Mouse (Mus musculus): ENCODE measurements around the gene Fmnl1. TPM values are rescaled to one million over a fixed set of nuclear protein-coding genes. Genes with fewer than 3 reads are reported as not detected.

Gene Fmnl1
- polyA plus RNA-seq, 1 experiment from 2014 or later, result 1.5 TPM

DNA sequence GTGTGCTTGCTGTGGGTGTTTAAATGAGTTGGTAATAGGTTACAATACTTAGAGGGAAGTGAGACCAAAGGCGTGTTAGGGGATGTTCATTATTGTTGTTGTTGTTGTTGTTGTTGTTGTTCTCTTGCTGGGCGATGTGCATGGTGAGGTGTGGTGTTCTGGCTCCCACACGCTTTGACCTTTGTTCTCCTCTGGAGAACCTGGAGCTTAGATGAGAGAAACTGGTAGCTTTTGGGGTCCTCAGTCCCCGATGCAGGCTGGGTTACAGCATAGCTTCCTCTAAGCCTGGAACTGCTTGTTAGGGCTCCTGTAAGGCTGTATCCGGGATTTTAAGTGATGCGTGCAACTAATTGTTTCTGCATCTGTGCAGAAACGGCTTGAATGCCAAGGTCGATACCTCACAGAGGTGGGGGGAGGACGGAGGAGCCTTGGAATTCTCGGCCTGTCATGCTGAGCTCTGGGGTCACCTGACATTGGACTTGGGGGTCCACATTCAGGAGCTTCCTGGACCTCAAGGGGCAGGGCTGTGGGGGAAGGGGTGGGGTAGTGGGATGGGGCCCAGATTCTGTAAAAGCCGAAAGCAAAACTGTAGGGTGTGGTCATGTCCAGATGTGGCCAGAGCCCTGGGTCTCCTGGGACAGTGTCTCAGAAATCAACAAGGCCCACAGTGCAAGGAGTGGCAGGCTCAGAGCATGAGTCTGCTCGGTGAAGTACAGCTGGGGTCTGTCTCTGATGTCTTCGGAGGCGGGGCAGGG lies 5.0 kb downstream of the Fmnl1 start:
- Histone ChIP-seq H3K9me3 (replicated peaks) (no peaks in the 10 kb centered on the region), H3K27ac (no peak overlapping the region), H3K4me3 (no peak overlapping the region), H3K27me3 (peaks cover 12% of the 10 kb centered on the region), H3K9ac (no peak overlapping the region), H3K4me1 (replicated peaks) (peaks cover 42% of the 10 kb centered on the region), H3K4me2 (no peak overlapping the region), H3K36me3 (no peaks in the 10 kb centered on the region)
- WGBS, result 69% methylated on average over 14 of the region's 14 CpGs
- ATAC-seq (replicated peaks; ENCODE audit: insufficient number of reproducible peaks, insufficient read depth, low FRiP score, low read depth), result no peak

- Histone ChIP-seq H3K9me3 (replicated peaks) (no peaks in the 10 kb centered on the region), H3K4me1 (replicated peaks) (peaks cover 37% of the 10 kb centered on the region), H3K27me3 (peaks cover 6% of the 10 kb centered on the region), H3K9ac (no peak overlapping the region), H3K36me3 (no peaks in the 10 kb centered on the region), H3K4me2 (no peak overlapping the region), H3K27ac (0 out of 2 replicates have a peak overlapping the region, but pooled peaks have one; percentile 68), H3K4me3 (no peak overlapping the region)
- no peak for ATAC-seq (replicated peaks; ENCODE audit: insufficient number of reproducible peaks, insufficient read depth, low FRiP score, low read depth)
- WGBS, result 90% methylated on average over 1 of the region's 1 CpGs
Observed at GRCm38 (mm10) chr11:103176510-103176909, 5.6 kb downstream of the Fmnl1 start.

DNA sequence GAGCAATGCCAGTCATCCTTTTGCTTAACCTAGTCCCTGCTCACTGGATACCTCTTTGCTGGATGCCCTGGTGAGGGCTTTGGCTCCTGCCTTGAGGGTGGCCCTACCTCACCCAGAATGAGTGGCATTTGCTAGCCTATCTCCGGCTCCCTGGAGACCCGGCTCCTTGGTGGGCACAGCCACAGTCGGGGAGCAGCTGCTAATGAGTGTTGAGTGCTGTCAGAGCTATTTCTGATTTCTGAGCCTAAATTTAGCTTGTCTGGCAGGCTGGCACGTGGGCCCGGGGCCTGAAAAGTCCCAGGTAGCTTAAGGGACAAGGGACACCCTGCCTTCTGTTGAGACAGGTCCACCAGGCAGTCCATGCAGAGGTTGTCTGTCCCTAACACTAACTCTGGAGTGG lies 6.3 kb downstream of the Fmnl1 start:
- Histone ChIP-seq H3K36me3 (no peaks in the 10 kb centered on the region), H3K4me3 (no peak overlapping the region), H3K9ac (0 out of 2 replicates have a peak overlapping the region, but pooled peaks have one; percentile 19), H3K27me3 (peaks cover 5% of the 10 kb centered on the region; the same call in 1 of the 2 replicates), H3K4me1 (replicated peaks) (peaks cover 30% of the 10 kb centered on the region), H3K27ac (peak overlapping the region; percentile 68), H3K9me3 (replicated peaks) (no peaks in the 10 kb centered on the region), H3K4me2 (peak overlapping the region; percentile 16)
- 44% methylated on average over 5 of the region's 5 CpGs for WGBS
- ATAC-seq (replicated peaks; ENCODE audit: insufficient number of reproducible peaks, insufficient read depth, low FRiP score, low read depth), result peak; percentile 52; the same call in 1 of the 2 replicates

- H3K4me1 ChIP-seq (replicated peaks), result peaks cover 28% of the 10 kb centered on the region
- H3K36me3 ChIP-seq, result no peaks in the 10 kb centered on the region
- ATAC-seq (replicated peaks; ENCODE audit: insufficient number of reproducible peaks, insufficient read depth, low FRiP score, low read depth), result no peak
- H3K9ac ChIP-seq, result no peak overlapping the region
- no peak overlapping the region for H3K4me2 ChIP-seq
- H3K4me3 ChIP-seq, result no peak overlapping the region
- peaks cover 11% of the 10 kb centered on the region for H3K27me3 ChIP-seq
- no peaks in the 10 kb centered on the region for H3K9me3 ChIP-seq (replicated peaks)
- peak overlapping the region; percentile 68 for H3K27ac ChIP-seq
- WGBS, result 78% methylated on average over 15 of the region's 15 CpGs
Observed at GRCm38 (mm10) chr11:103177815-103178485, 7.0 kb downstream of the Fmnl1 start.

DNA sequence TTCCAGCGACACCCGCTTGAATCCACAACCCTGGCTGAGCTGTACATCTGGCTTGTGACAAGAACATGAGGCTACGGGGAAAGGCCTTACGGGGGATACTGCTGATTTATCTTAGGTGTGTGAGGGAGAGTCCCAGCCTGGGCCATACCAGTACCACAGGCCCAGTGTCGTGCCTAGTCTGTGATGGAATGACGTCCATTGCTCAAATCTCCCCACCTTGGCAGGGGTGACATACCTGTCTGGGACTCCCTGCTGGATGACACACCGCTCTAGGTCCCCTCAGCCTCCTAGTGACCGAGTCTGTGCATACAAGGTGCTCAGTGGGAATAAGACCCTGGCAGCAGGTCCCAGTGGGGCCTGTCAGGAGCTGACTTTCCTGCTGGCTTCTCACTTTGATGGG lies 7.8 kb downstream of the Fmnl1 start:
- Histone ChIP-seq H3K9ac (no peak overlapping the region), H3K9me3 (replicated peaks) (no peaks in the 10 kb centered on the region), H3K4me1 (replicated peaks) (peaks cover 28% of the 10 kb centered on the region), H3K4me3 (no peak overlapping the region), H3K27me3 (peaks cover 11% of the 10 kb centered on the region), H3K4me2 (no peak overlapping the region), H3K36me3 (no peaks in the 10 kb centered on the region), H3K27ac (no peak overlapping the region)
- no peak for ATAC-seq (replicated peaks; ENCODE audit: insufficient number of reproducible peaks, insufficient read depth, low FRiP score, low read depth)
- WGBS, result 90% methylated on average over 8 of the region's 8 CpGs

DNA sequence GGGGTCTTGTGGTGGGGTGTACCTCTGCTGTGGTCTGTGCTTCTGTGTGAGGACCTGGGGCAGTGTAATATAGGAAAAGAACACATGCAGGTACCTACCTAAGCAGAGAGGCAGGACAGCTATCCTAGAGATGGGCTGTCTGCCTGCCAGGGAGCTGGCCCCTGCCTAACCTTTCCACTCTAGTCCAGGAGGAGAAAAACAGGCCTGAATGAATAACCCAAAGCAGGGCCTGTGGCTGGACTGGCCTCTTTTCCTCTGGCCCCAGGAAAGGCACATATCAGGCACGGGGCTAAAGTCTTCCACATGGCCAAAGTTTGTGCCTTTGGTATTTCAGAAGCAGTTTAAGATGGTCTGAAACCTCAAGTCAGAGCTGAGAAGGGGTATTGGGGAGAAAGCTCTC lies 9.5 kb downstream of the Fmnl1 start:
- no peak overlapping the region for H3K4me2 ChIP-seq
- H3K27ac ChIP-seq, result no peak overlapping the region
- H3K9ac ChIP-seq, result no peak overlapping the region
- H3K9me3 ChIP-seq (replicated peaks), result no peaks in the 10 kb centered on the region
- ATAC-seq (replicated peaks; ENCODE audit: insufficient number of reproducible peaks, insufficient read depth, low FRiP score, low read depth), result no peak
- no peak overlapping the region for H3K4me3 ChIP-seq
- WGBS, result 62% methylated on average over 1 of the region's 1 CpGs
- H3K27me3 ChIP-seq, result peaks cover 11% of the 10 kb centered on the region
- H3K36me3 ChIP-seq, result no peaks in the 10 kb centered on the region
- H3K4me1 ChIP-seq (replicated peaks), result peaks cover 20% of the 10 kb centered on the region

DNA sequence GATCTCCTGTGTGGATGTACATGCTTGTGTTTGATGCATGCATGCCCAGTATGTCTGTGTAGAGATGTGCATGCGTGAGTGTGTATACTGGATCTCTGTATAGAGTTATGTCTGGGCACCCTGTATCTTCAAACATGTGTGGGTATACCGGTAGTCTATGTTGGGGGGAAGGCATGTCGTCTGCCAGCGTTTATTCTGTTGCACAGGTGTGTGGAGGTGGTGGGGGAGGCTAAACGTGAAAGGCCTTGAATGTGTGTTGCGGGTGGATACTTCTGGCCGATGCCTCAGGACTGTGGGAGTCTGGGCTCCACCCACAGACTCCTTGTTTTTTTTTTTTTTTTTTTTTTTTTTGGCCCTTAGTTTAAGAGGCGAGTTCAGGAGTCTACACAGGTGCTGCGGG lies 10.4 kb downstream of the Fmnl1 start:
- Histone ChIP-seq H3K9me3 (replicated peaks) (no peaks in the 10 kb centered on the region), H3K4me3 (no peak overlapping the region), H3K4me2 (no peak overlapping the region), H3K4me1 (replicated peaks) (peaks cover 20% of the 10 kb centered on the region), H3K27ac (no peak overlapping the region), H3K27me3 (peaks cover 11% of the 10 kb centered on the region), H3K36me3 (no peaks in the 10 kb centered on the region), H3K9ac (no peak overlapping the region)
- 70% methylated on average over 9 of the region's 9 CpGs for WGBS
- no peak for ATAC-seq (replicated peaks; ENCODE audit: insufficient number of reproducible peaks, insufficient read depth, low FRiP score, low read depth)

- peaks cover 11% of the 10 kb centered on the region for H3K27me3 ChIP-seq
- 71% methylated on average over 3 of the region's 3 CpGs for WGBS
- no peak for ATAC-seq (replicated peaks; ENCODE audit: insufficient number of reproducible peaks, insufficient read depth, low FRiP score, low read depth)
- H3K4me3 ChIP-seq, result no peak overlapping the region
- H3K9me3 ChIP-seq (replicated peaks), result no peaks in the 10 kb centered on the region
- H3K9ac ChIP-seq, result no peak overlapping the region
- H3K27ac ChIP-seq, result no peak overlapping the region
- no peak overlapping the region for H3K4me2 ChIP-seq
- H3K4me1 ChIP-seq (replicated peaks), result peaks cover 14% of the 10 kb centered on the region
- no peaks in the 10 kb centered on the region for H3K36me3 ChIP-seq
Observed at GRCm38 (mm10) chr11:103181911-103182310, 11.0 kb downstream of the Fmnl1 start.

- Histone ChIP-seq H3K36me3 (no peaks in the 10 kb centered on the region), H3K4me3 (no peak overlapping the region), H3K4me1 (replicated peaks) (no peaks in the 10 kb centered on the region), H3K27me3 (peaks cover 11% of the 10 kb centered on the region), H3K27ac (no peak overlapping the region), H3K9ac (no peak overlapping the region), H3K9me3 (replicated peaks) (no peaks in the 10 kb centered on the region), H3K4me2 (no peak overlapping the region)
- WGBS, result 32% methylated on average over 2 of the region's 2 CpGs
- no peak for ATAC-seq (replicated peaks; ENCODE audit: insufficient number of reproducible peaks, insufficient read depth, low FRiP score, low read depth)
Observed at GRCm38 (mm10) chr11:103184891-103185290, 14.0 kb downstream of the Fmnl1 start.

DNA sequence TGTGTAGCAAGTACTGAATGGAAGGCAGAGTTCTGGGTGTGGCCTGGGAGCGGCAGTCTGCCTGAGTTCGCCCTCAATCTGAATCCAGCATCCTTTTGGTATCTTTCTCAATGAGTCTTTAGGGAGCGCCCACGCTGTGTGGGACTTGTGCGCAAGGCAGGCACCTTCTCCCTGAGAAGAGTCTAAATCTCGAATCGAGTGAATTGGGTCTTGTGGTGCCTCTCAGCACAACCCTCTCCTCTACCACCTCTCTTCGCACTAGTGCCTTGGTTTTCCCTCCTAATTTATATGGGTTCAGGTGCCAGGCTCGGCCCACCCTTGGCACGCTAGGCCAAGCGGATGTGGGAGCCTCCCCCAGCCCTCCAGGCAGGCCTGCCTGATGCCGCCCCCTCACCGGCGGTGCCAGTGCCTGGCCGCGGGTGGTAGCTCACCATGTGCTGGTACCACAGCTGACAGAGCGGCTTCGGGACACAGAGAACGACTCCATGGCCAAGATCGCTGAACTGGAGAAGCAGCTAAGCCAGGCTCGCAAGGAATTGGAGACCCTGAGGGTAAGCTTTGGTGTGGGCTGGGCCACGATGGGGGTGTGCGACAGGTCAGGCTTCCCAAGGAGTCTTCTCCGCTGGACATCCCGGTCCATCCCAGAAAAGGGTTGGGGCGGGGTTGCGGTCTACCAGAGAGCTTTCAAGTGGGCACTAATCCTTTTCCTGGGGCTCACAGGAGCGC lies 21.5 kb downstream of the Fmnl1 start:
- H3K4me1 ChIP-seq (replicated peaks), result peaks cover 9% of the 10 kb centered on the region
- H3K4me3 ChIP-seq, result peak overlapping the region; percentile 29
- H3K36me3 ChIP-seq, result no peaks in the 10 kb centered on the region
- no peak for ATAC-seq (replicated peaks; ENCODE audit: insufficient number of reproducible peaks, insufficient read depth, low FRiP score, low read depth)
- H3K9me3 ChIP-seq (replicated peaks), result no peaks in the 10 kb centered on the region
- peak overlapping the region; percentile 51 for H3K4me2 ChIP-seq
- H3K27ac ChIP-seq, result no peak overlapping the region
- H3K27me3 ChIP-seq, result peaks cover 72% of the 10 kb centered on the region
- WGBS, result 23% methylated on average over 28 of the region's 28 CpGs
- peak overlapping the region; percentile 20; the same call in 1 of the 2 replicates for H3K9ac ChIP-seq

Measured in heart, embryonic 15.5 days (tissue).